Mouse (Mus musculus): ENCODE data around the gene Smco2. TPM values are rescaled to one million over a fixed set of nuclear protein-coding genes. Genes with fewer than 3 reads are reported as not detected.

Smco2 gene
- polyA plus RNA-seq, 1 experiment: not detected

- Histone ChIP-seq H3K36me3 (ENCODE audit: control insufficient read depth, insufficient read depth, low read length) (no peaks in the 10 kb centered on the region), H3K27ac (ENCODE audit: insufficient read depth, low read length) (no peak overlapping the region), H3K27me3 (ENCODE audit: control insufficient read depth, insufficient read depth, low read length) (no peaks in the 10 kb centered on the region), H3K4me3 (ENCODE audit: extremely low read depth, insufficient read depth, insufficient read length) (no peak overlapping the region), H3K4me1 (ENCODE audit: control insufficient read depth, insufficient read depth, insufficient read length) (no peaks in the 10 kb centered on the region; the same call in 1 of the 2 replicates)
- 86% methylated on average over 3 of the region's 3 CpGs for WGBS
- no peak for TF ChIP-seq POLR2A (IDR thresholded peaks at IDR 0.05; ENCODE audit: low read depth, low read length)
- DNase-seq (ENCODE audit: low read depth in 1 of 2, low spot score in 2 of 2): no peak
Observed at GRCm38 (mm10) chr6:146884171-146884570, 34.3 kb downstream of the Smco2 start.

- no peaks in the 10 kb centered on the region for H3K36me3 ChIP-seq (ENCODE audit: control insufficient read depth, insufficient read depth, low read length)
- no peaks in the 10 kb centered on the region for H3K27me3 ChIP-seq (ENCODE audit: control insufficient read depth, insufficient read depth, low read length)
- H3K27ac ChIP-seq (ENCODE audit: insufficient read depth, low read length): no peak overlapping the region; the same call in 1 of the 2 replicates
- no peaks in the 10 kb centered on the region; the same call in 1 of the 2 replicates for H3K4me1 ChIP-seq (ENCODE audit: control insufficient read depth, insufficient read depth, insufficient read length)
- DNase-seq (ENCODE audit: low read depth in 1 of 2, low spot score in 2 of 2): no peak
- WGBS: 63% methylated on average over 4 of the region's 4 CpGs
- no peak overlapping the region for H3K4me3 ChIP-seq (ENCODE audit: extremely low read depth, insufficient read depth, insufficient read length)
- no peak for TF ChIP-seq CTCF (IDR thresholded peaks at IDR 0.05; ENCODE audit: extremely low read depth, insufficient read depth, insufficient read length, insufficient replicate concordance)
- no peak for TF ChIP-seq POLR2A (IDR thresholded peaks at IDR 0.05; ENCODE audit: low read depth, low read length)
Observed at GRCm38 (mm10) chr6:146884851-146885250, 34.9 kb downstream of the Smco2 start.

GRCm38 (mm10) chr6:146887958-146888659 lies 38.2 kb downstream of the Smco2 start, which contains the start of gene Ppfibp1:
Ppfibp1 (plus strand) TSS chr6:146888487.
- H3K4me3 ChIP-seq (ENCODE audit: extremely low read depth, insufficient read depth, insufficient read length): peak within 1 kb of the TSS; percentile 99
- H3K27ac ChIP-seq (ENCODE audit: insufficient read depth, low read length): peak within 1 kb of the TSS; percentile 72
- WGBS: under 1% methylated on average over 80 of the region's 80 CpGs
- no peaks in the 10 kb centered on the region for H3K36me3 ChIP-seq (ENCODE audit: control insufficient read depth, insufficient read depth, low read length)
- DNase-seq (ENCODE audit: low read depth in 1 of 2, low spot score in 2 of 2): peak; percentile 63 to 92
- no peaks in the 10 kb centered on the region; the same call in 1 of the 2 replicates for H3K4me1 ChIP-seq (ENCODE audit: control insufficient read depth, insufficient read depth, insufficient read length)
- no peaks in the 10 kb centered on the region for H3K27me3 ChIP-seq (ENCODE audit: control insufficient read depth, insufficient read depth, low read length)
- TF ChIP-seq POLR2A (IDR thresholded peaks at IDR 0.05; ENCODE audit: low read depth, low read length) (no peak; the same call in 1 of the 2 replicates), CTCF (IDR thresholded peaks at IDR 0.05; ENCODE audit: extremely low read depth, insufficient read depth, insufficient read length, insufficient replicate concordance) (no peak)

GRCm38 (mm10) chr6:146888660-146889490 lies 39.0 kb downstream of the Smco2 start:
- 17% methylated on average over 26 of the region's 26 CpGs for WGBS
- no peak for DNase-seq (ENCODE audit: low read depth in 1 of 2, low spot score in 2 of 2)

GRCm38 (mm10) chr6:146890215-146890614 lies 40.3 kb downstream of the Smco2 start:
- Histone ChIP-seq H3K4me3 (ENCODE audit: extremely low read depth, insufficient read depth, insufficient read length) (no peak overlapping the region), H3K27ac (ENCODE audit: insufficient read depth, low read length) (no peak overlapping the region), H3K27me3 (ENCODE audit: control insufficient read depth, insufficient read depth, low read length) (no peaks in the 10 kb centered on the region), H3K4me1 (ENCODE audit: control insufficient read depth, insufficient read depth, insufficient read length) (no peaks in the 10 kb centered on the region; the same call in 1 of the 2 replicates), H3K36me3 (ENCODE audit: control insufficient read depth, insufficient read depth, low read length) (no peaks in the 10 kb centered on the region)
- TF ChIP-seq CTCF (IDR thresholded peaks at IDR 0.05; ENCODE audit: extremely low read depth, insufficient read depth, insufficient read length, insufficient replicate concordance): no peak
- TF ChIP-seq POLR2A (IDR thresholded peaks at IDR 0.05; ENCODE audit: low read depth, low read length): no peak
- WGBS: 79% methylated on average over 2 of the region's 2 CpGs
- no peak for DNase-seq (ENCODE audit: low read depth in 1 of 2, low spot score in 2 of 2)

More at GRCm38 (mm10) chr6:146888660-146889490, 39.0 kb downstream of the Smco2 start:
- H3K27ac ChIP-seq (ENCODE audit: insufficient read depth, low read length): peak overlapping the region; percentile 70; the same call in 1 of the 2 replicates
- no peaks in the 10 kb centered on the region for H3K27me3 ChIP-seq (ENCODE audit: control insufficient read depth, insufficient read depth, low read length)
- peak overlapping the region; percentile 99 for H3K4me3 ChIP-seq (ENCODE audit: extremely low read depth, insufficient read depth, insufficient read length)
- TF ChIP-seq POLR2A (IDR thresholded peaks at IDR 0.05; ENCODE audit: low read depth, low read length) (no peak), CTCF (IDR thresholded peaks at IDR 0.05; ENCODE audit: extremely low read depth, insufficient read depth, insufficient read length, insufficient replicate concordance) (no peak)
- H3K4me1 ChIP-seq (ENCODE audit: control insufficient read depth, insufficient read depth, insufficient read length): no peaks in the 10 kb centered on the region; the same call in 1 of the 2 replicates
- no peaks in the 10 kb centered on the region for H3K36me3 ChIP-seq (ENCODE audit: control insufficient read depth, insufficient read depth, low read length)

- no peak for TF ChIP-seq POLR2A (IDR thresholded peaks at IDR 0.05; ENCODE audit: low read depth, low read length)
- TF ChIP-seq CTCF (IDR thresholded peaks at IDR 0.05; ENCODE audit: extremely low read depth, insufficient read depth, insufficient read length, insufficient replicate concordance): no peak
- H3K27ac ChIP-seq (ENCODE audit: insufficient read depth, low read length): no peak overlapping the region
- H3K4me3 ChIP-seq (ENCODE audit: extremely low read depth, insufficient read depth, insufficient read length): no peak overlapping the region
- H3K27me3 ChIP-seq (ENCODE audit: control insufficient read depth, insufficient read depth, low read length): no peaks in the 10 kb centered on the region
- DNase-seq (ENCODE audit: low read depth in 1 of 2, low spot score in 2 of 2): no peak
- no peaks in the 10 kb centered on the region for H3K36me3 ChIP-seq (ENCODE audit: control insufficient read depth, insufficient read depth, low read length)
- H3K4me1 ChIP-seq (ENCODE audit: control insufficient read depth, insufficient read depth, insufficient read length): no peaks in the 10 kb centered on the region; the same call in 1 of the 2 replicates
Observed at GRCm38 (mm10) chr6:146890633-146891032, 40.7 kb downstream of the Smco2 start.

All from spleen, adult 2 months (tissue).